Mouse (Mus musculus) C2C12 (cell line): ENCODE data around the gene Ric3. TPM values are rescaled to one million over a fixed set of nuclear protein-coding genes. Genes with fewer than 3 reads are reported as not detected.

Experiments used
- H3K27me3 ChIP-seq: one replicate; pipeline ENCODE4 v1.6.1; 2011; ENCODE audit not compliant: control insufficient read depth, insufficient read depth, insufficient read length
- H3K36me3 ChIP-seq: one replicate; pipeline ENCODE4 v1.6.1; 2011; ENCODE audit not compliant: control insufficient read depth, insufficient read depth
- H3K4me3 ChIP-seq: one replicate; pipeline ENCODE4 v1.5.1; 2011; ENCODE audit warnings: mild to moderate bottlenecking, control low read depth; ENCODE audit not compliant: poor library complexity, insufficient read depth, severe bottlenecking
- H3K79me2 ChIP-seq: one replicate; pipeline ENCODE4 v1.6.1; 2011; ENCODE audit not compliant: control insufficient read depth, insufficient read depth
- H3K79me3 ChIP-seq: one replicate; pipeline ENCODE4 v1.6.1; 2011; ENCODE audit warnings: low read depth, control low read depth
- H3ac ChIP-seq: one replicate; pipeline ENCODE3; 2011; ENCODE audit warnings: low read depth; ENCODE audit not compliant: control insufficient read depth, insufficient read length
- CEBPB ChIP-seq: IDR thresholded peaks from one replicate; pipeline ENCODE4 v1.6.1; 2011; ENCODE audit warnings: low read depth, mild to moderate bottlenecking, control low read depth, moderate library complexity
- CTCF ChIP-seq: IDR thresholded peaks from one replicate; pipeline ENCODE4 v1.5.1; 2011; ENCODE audit not compliant: control insufficient read depth, insufficient read depth, insufficient read length
- FOSL1 ChIP-seq: IDR thresholded peaks from one replicate; pipeline ENCODE4 v1.8.0; 2011; ENCODE audit warnings: mild to moderate bottlenecking, low read length; ENCODE audit not compliant: poor library complexity, insufficient read depth, severe bottlenecking
- MAX ChIP-seq: IDR thresholded peaks from one replicate; pipeline ENCODE4 v1.6.1; 2011; ENCODE audit warnings: mild to moderate bottlenecking, control low read depth
- MYOD1 ChIP-seq: IDR thresholded peaks from one replicate; pipeline ENCODE4 v1.6.1; 2011; ENCODE audit warnings: low read depth; ENCODE audit not compliant: control insufficient read depth, insufficient read length
- MYOG ChIP-seq: IDR thresholded peaks from one replicate; pipeline ENCODE4 v1.6.1; 2011; ENCODE audit not compliant: control insufficient read depth, insufficient read length; ENCODE audit errors: extremely low read depth
- USF1 ChIP-seq: IDR thresholded peaks from one replicate; pipeline ENCODE4 v1.6.1; 2011; ENCODE audit warnings: low read depth, mild to moderate bottlenecking, control low read depth, moderate library complexity
- polyA plus RNA-seq: library from polyadenylated mRNA; unstranded; fragments of >200 nt; fragmentation: generic; extraction: Trizol; gene quantifications from one replicate; pipeline ENCODE4 v1.2.1, GENCODE M21; 2012; ENCODE audit warnings: missing spikeins

The Ric3 gene
- polyA plus RNA-seq, 1 experiment = not detected

DNA sequence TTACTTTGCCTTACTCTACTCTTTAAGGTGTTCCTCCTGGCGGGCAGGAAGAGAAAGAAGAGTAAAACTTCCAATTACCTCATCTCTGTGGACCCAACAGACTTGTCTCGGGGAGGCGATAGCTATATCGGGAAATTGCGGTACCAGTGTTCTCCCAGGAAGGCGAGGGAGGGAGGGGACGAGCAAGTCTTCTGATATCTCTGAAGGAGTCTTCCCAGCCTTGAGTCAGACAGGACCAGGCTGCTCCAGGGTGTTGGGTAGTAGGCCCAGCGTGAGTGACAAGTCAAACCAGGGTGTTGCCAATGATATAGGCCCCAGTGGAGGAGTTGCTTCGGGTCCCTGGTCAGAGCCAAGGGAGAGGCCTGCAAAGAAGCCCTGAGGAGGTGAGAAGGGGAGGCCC lies 56.2 kb downstream of the Ric3 start:
- TF ChIP-seq USF1 = no peak
- no peak for TF ChIP-seq MYOD1
- TF ChIP-seq CTCF = no peak
- TF ChIP-seq FOSL1 = no peak
- TF ChIP-seq MYOG = no peak
- TF ChIP-seq MAX = no peak
- TF ChIP-seq CEBPB = no peak
- Histone ChIP-seq H3K27me3 (no peaks in the 10 kb centered on the region), H3K79me3 (no peaks in the 10 kb centered on the region), H3K4me3 (no peak overlapping the region), H3K36me3 (no peaks in the 10 kb centered on the region), H3ac (no peak overlapping the region), H3K79me2 (no peaks in the 10 kb centered on the region)

DNA sequence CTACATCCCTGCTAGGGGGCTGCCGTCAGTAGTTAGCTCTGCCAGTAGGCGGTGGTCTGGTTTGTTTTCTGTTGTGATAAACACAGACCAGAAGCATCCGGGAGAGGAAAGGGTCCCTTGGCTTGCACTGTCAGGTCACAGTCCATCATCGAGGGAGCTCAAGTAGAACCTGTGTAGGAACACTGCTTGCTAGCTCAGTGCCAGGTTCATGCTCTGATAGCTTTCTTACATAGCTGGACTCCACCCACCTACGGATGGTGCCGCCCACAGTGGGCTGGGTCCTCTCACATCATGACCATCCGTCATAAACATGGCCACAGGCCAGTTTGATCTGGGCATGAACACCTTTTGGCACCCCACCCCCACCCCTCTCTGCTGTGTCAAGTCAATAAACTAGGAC lies 57.4 kb downstream of the Ric3 start:
- H3K79me2 ChIP-seq = no peaks in the 10 kb centered on the region
- no peak for TF ChIP-seq CTCF
- no peak for TF ChIP-seq FOSL1
- TF ChIP-seq MYOG = no peak
- TF ChIP-seq MAX = no peak
- TF ChIP-seq CEBPB = no peak
- no peak for TF ChIP-seq MYOD1
- TF ChIP-seq USF1 = no peak
- no peak overlapping the region for H3ac ChIP-seq
- H3K36me3 ChIP-seq = no peaks in the 10 kb centered on the region
- H3K79me3 ChIP-seq = no peaks in the 10 kb centered on the region
- no peak overlapping the region for H3K4me3 ChIP-seq
- H3K27me3 ChIP-seq = no peaks in the 10 kb centered on the region

DNA sequence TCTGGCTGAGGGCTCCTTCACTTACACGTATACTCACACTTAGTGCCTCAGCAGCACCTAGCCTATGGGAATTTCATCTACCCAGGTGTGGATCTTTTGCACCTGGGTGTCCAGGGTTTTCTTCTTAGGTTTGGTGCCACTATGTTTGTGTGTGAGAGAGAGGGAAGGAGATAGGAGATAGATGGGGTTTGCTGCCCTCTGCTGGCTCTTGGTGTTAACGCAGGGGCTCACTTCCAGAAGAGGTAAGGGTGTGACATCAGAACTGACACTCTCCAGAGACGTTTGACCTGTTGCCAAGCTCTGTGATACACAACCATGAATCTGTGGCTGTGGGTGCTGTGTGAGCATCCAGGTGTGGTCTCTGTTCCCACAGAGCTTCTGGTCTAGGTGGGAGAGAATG lies 61.7 kb downstream of the Ric3 start:
- TF ChIP-seq CTCF = peak; percentile 21
- TF ChIP-seq MAX = no peak
- no peak overlapping the region for H3ac ChIP-seq

DNA sequence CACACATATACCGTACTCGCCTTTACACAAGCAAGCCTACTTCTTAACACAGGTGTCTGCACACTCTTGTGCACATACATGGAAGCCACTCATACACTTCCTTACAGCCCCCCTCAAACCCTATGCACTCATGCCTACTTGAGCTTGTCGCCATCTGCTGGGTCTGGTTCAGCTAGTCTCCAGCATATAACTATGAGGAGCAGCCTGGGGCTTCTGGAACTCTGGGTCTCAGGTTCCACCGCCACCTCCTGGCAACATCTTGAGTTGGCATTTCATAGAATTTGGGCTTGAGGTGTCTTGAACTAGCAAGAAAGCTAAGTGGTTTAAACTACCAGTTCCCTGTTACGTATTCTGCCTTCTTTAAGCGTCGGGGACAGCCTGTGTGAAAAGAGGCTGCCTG lies 63.9 kb downstream of the Ric3 start:
- no peak overlapping the region for H3ac ChIP-seq
- H3K27me3 ChIP-seq = no peaks in the 10 kb centered on the region
- no peaks in the 10 kb centered on the region for H3K79me3 ChIP-seq
- H3K36me3 ChIP-seq = no peaks in the 10 kb centered on the region
- TF ChIP-seq MAX (no peak), MYOG (no peak)
- no peaks in the 10 kb centered on the region for H3K79me2 ChIP-seq
- H3K4me3 ChIP-seq = no peak overlapping the region

More for the DNA sequence above, 61.7 kb downstream of the Ric3 start:
- no peaks in the 10 kb centered on the region for H3K27me3 ChIP-seq
- H3K4me3 ChIP-seq = no peak overlapping the region
- H3K79me3 ChIP-seq = no peaks in the 10 kb centered on the region
- no peaks in the 10 kb centered on the region for H3K36me3 ChIP-seq
- H3K79me2 ChIP-seq = no peaks in the 10 kb centered on the region

DNA sequence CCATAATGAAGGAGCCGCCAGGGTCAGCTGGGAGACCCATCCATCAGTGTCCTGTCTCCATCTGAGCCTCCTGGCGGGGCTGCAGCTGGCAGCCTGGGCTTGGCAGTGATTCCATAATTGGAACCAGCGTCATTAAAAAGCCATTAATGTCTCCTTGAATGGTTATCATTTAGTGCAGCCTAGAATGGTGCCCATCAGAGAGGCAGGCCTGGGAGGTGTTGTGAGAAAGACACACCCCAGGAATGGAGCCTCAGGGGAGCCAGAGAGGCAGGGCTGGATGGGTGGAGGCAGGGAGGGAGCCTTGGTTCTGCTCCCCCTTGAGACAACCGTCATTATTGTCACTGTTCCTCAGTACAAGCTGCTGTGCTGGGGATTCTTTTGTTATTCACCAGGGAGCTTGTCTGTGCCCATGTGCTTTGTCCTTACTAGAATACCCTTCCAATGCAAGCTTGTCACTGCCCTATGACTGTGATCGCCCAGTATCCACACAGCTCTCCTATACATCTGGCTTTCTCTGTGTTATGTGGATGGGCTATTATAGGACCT lies 66.7 kb downstream of the Ric3 start:
- TF ChIP-seq USF1 = no peak
- TF ChIP-seq CEBPB = no peak
- no peak for TF ChIP-seq MAX
- TF ChIP-seq MYOG = no peak
- TF ChIP-seq CTCF = no peak
- no peak for TF ChIP-seq FOSL1
- TF ChIP-seq MYOD1 = no peak
- no peaks in the 10 kb centered on the region for H3K36me3 ChIP-seq
- H3K79me2 ChIP-seq = no peaks in the 10 kb centered on the region
- H3K27me3 ChIP-seq = peaks cover 4% of the 10 kb centered on the region
- H3ac ChIP-seq = no peak overlapping the region
- H3K4me3 ChIP-seq = no peak overlapping the region
- H3K79me3 ChIP-seq = no peaks in the 10 kb centered on the region

DNA sequence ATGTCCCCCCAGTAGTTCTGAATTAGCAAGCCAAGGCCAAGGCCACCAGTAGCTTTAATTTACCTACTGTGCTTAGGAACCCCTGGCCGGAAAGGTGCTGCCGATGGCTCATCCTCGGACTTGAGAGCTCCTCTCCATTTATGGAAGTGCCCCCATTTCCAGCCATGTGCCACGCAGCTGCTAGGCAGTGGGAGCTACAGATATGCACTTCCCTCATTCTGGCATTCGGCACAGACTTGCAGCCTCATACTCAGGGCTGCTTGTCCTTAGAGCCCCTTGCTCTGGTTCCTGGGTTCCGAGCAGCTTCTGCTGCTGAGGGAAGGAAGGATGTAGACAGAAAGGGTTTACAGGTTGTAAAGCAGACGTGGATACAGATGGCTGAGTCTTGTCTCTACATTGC lies 68.3 kb downstream of the Ric3 start:
- H3K79me2 ChIP-seq = no peaks in the 10 kb centered on the region
- no peak for TF ChIP-seq CEBPB
- no peak for TF ChIP-seq USF1
- TF ChIP-seq MYOD1 = no peak
- TF ChIP-seq MYOG = no peak
- TF ChIP-seq CTCF = no peak
- no peak for TF ChIP-seq MAX
- TF ChIP-seq FOSL1 = no peak
- H3K4me3 ChIP-seq = no peak overlapping the region
- H3K36me3 ChIP-seq = no peaks in the 10 kb centered on the region
- H3ac ChIP-seq = no peak overlapping the region
- no peaks in the 10 kb centered on the region for H3K79me3 ChIP-seq
- peaks cover 17% of the 10 kb centered on the region for H3K27me3 ChIP-seq
